Mouse (Mus musculus): Measurements from ENCODE around the gene Glyr1.

- TF ChIP-seq EP300 (IDR thresholded peaks at IDR 0.05; ENCODE audit: low read depth in 1 of 2, low read length in 2 of 2) (no peak), CTCF (IDR thresholded peaks at IDR 0.05 in 2 of 3, conservative IDR thresholded peaks at IDR 0.05 in 1 of 3; ENCODE audit: control insufficient read depth in 1 of 3, insufficient read depth in 1 of 3, low read depth in 2 of 3, low read length in 3 of 3, poor library complexity in 1 of 3, severe bottlenecking in 1 of 3) (no peak), MAZ (IDR thresholded peaks at IDR 0.05; ENCODE audit: low read depth, low read length) (no peak), ETS1 (IDR thresholded peaks at IDR 0.05; ENCODE audit: low read depth, low read length) (no peak), MAX (IDR thresholded peaks at IDR 0.05; ENCODE audit: low read length) (no peak), MAFK (IDR thresholded peaks at IDR 0.05; ENCODE audit: borderline replicate concordance, low read depth, low read length) (no peak), MXI1 (IDR thresholded peaks at IDR 0.05; ENCODE audit: low read depth, low read length) (no peak), ELF1 (IDR thresholded peaks at IDR 0.05; ENCODE audit: low read depth, low read length) (no peak), POLR2A (IDR thresholded peaks at IDR 0.05; ENCODE audit: control insufficient read depth in 1 of 2, insufficient read depth in 1 of 2, low read depth in 1 of 2, low read length in 2 of 2, poor library complexity in 1 of 2) (no peak), USF1 (IDR thresholded peaks at IDR 0.05; ENCODE audit: low read depth, low read length) (no peak), GABPA (IDR thresholded peaks at IDR 0.05; ENCODE audit: low read depth, low read length) (no peak), RAD21 (IDR thresholded peaks at IDR 0.05; ENCODE audit: low read depth, low read length) (no peak), ZC3H11A (IDR thresholded peaks at IDR 0.05; ENCODE audit: low read depth, low read length) (no peak)
Observed at GRCm38 (mm10) chr16:5089021-5089420, 39.4 kb upstream of the Glyr1 start.
